Mouse (Mus musculus): ENCODE measurements around the gene Myo3b. TPM values are rescaled to one million over a fixed set of nuclear protein-coding genes. Genes with fewer than 3 reads are reported as not detected.

The Myo3b gene
- total RNA-seq, 2 experiments from 2014 or later: not detected

DNA sequence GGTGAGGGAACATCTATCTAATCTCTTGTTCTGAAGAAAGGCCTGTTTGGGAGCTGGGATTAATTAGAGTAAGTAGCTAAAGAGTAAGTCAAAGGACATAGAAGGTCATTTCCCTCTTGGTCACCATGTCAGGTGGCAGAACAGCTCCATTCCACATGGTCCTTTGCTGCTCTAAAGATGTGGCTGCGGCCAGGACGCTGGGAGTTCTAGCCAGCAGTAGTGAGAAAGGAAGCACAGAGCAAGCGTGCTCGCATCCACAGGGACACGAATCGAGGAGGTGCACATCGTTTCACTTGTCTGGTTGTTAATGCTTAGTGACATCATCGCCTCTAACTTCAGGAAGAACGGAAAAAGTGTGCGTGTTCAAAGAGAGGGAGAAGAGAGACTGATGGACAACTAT, 212.3 kb downstream of the Myo3b start:
- ATAC-seq (replicated peaks; ENCODE audit: low FRiP score, low TSS enrichment, poor library complexity, severe bottlenecking): no peak

DNA sequence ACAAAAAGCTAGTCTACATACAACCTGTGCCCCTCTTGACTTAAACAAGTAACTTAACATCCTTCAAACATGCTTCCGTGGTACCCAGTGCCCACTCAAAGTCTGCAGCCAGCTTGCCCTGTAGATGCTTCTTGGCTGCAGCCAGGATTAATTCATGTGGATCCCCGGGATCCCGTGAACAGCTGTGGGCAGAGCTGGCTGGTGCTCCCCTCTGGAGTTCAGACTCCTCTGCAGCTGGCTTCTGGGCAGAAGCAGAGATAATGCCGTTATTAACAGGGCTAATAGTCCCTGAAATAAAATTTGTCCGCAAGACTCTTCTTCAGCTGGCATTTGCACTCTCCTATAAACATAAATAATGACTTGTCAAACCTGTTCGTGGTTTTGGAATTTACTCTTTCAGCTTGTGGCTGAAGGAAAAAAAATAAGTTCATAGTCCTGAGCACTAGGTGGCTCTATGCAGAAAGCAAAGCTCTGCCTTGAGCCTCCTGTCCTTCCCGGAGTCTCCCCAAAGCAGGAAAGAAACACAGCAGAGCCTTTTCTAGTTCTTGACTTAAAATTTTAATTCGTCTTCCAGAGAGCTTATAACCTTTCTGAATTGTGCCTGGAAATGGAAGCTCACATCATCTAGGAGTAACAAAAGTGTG, 220.6 kb downstream of the Myo3b start:
- no peak for ATAC-seq (replicated peaks; ENCODE audit: low FRiP score, low TSS enrichment, poor library complexity, severe bottlenecking)

DNA sequence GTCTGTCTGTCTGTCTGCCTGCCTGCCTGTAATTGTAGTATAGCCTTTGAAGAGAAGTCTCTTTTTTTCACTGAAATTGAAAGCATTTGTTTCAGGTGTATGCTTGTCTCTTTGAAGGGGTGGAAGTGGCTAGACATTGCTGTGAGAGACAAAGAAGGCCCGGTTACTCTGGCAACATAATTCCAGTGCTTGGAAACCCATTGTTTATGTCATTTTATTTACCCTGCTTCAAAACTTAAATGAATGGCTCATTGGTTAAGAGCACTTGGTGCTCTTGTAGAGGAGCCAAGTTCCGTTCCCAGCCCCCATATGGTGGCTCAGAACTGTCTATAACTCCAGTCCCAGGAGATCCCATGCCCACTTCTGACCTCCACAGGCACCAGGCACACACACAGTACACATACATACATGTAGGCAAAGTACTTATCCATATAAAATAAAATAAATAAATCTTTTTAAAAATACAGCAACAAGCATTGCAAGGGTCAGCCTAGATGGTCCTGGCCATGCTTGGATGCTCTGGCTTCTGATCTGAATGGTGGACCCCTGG, 221.8 kb downstream of the Myo3b start:
- ATAC-seq (replicated peaks; ENCODE audit: low FRiP score, low TSS enrichment, poor library complexity, severe bottlenecking): no peak

DNA sequence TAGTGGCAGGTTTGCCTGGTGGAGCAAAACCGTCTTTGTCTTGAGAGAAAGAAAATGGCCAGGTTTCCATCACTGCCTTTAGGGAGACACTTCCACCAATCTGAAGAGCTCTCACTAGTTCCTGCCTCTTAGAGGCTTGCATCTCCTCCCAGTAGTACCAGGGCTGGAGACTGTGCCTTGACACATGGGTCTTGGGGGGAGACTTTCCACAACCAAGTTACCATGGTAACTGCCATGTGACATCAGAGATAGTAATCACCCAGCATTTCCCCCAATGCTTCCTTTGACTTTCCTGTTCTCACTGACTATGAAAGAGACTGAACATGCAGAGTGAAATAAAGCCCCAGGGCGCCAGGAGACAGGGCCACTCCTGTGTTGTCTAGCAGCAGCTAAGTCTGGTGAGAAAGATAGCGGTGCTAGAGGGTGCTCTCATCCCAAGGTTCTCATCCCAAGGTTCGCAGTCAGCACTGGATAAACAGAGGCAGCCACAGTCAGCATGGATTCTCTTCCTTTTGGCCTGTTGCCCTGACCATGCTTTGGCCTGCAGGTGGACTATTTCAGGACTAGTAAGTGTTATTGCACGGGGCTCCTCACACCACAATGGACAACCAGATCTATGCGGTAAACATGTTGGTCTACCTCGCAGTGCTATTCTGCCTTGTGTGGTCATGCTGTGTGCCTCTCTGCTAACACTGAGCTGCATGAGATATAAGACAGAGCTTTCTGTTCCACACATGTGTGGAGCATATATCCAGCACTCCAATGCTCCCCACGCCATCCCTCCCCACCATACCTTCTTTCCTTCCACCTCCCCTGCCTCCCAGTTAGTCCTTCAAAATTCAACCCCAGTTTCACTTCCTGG, 223.0 kb downstream of the Myo3b start:
- no peak for ATAC-seq (replicated peaks; ENCODE audit: low FRiP score, low TSS enrichment, poor library complexity, severe bottlenecking)

DNA sequence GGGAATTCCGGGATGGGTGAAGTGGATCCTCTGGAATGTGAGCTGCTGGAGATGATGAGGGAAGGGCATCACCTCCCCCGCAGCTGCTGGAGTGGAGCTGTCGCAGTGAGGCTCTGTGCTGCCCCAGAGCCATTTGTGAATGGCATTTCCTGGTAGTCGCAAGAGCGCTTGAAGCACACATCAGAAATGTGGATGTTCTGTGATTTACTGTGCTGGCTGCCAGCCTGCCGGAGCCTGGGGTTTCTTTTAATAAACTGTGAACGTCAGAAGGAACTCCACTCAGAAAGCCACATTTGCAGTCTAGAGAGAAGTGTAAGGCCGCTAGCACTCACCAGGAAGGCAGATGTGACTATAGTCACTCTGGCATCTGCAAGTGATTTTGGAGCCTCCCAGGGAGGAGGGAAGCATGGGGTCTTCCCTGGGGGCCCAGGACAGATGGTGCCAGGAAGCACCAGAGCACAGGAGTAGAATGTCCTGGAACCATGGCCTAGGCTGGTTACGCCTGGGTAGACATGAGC, 223.7 kb downstream of the Myo3b start:
- no peak for ATAC-seq (replicated peaks; ENCODE audit: low FRiP score, low TSS enrichment, poor library complexity, severe bottlenecking)

DNA sequence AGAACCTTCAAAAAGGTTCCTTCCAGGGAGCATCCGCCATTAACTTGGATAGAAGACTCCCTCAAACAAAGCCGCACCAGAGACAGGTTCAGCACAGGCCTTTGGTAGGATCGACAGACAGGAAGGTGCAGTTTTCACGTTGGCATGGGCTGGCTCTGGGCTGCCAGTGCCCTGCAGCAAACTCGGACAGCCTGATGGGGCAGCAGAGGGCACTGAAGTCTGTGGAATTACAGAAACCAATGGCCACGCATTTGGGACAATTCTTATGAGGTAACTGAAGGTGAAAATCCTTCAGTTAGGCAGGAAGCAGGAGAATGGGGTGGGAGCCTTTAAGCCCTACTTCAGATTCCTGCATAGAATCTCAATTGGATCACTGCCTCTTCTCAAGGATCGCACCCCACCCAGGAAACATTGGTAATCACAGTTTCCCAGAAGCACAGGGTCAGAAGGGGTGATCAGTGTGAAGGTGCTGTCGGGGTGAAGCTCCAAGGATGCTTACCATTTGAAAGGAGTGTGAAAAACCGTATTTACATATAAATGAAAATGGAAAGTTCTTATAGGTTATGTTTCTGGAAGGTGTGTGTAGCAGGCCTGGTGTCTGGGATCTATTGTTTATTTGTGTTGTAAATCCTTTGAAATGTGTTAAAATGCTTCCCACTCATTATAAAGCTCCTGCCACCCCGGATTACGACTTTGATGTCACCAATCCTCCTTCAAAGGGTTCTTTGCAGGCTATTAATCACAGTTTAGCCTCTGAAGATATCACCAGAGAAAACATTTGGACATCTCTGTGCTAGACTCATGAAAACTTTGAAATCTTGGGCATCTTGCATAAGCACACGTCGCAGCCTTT, 239.7 kb downstream of the Myo3b start:
- ATAC-seq (replicated peaks; ENCODE audit: low FRiP score, low TSS enrichment, poor library complexity, severe bottlenecking): no peak

DNA sequence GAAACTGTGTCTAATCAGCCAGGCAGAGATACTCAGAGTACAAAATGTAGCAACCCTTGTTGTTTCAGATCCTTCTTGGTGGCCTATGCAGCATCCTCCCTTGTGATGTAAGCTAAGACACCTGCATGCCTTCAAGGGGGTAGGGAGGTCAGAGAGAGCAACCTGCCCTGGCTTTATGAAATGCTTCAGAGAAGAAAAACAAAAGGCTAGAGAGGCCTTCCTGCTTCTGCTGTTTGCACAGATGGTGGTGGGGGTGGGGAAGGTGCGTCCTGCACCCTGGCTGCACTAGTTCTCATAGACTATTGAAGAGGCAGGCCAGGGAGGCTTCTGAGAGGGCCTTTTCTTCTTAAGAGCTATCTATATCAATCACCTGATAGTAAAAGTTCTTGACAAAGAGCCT, 245.2 kb downstream of the Myo3b start:
- no peak for ATAC-seq (replicated peaks; ENCODE audit: low FRiP score, low TSS enrichment, poor library complexity, severe bottlenecking)

DNA sequence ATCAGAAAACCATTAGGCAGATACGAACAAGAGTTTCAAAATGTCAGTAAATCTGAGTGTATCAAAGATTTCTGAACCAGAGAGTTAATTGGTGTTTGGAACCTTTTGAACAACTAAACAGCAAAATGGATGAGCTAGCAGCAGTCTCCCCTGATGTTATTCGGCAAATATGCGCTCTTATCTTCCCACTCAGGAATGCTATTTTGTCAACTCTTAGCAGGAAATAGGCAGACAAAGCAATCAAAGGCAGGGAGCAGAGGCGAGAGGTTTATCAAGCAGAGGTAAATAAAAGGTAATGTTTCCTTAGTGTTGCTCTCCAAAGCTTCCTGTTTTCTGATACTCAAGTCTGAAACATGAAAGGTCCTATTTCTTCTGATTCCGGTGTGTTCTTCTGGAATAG, 252.1 kb downstream of the Myo3b start:
- no peak for ATAC-seq (replicated peaks; ENCODE audit: low FRiP score, low TSS enrichment, poor library complexity, severe bottlenecking)

DNA sequence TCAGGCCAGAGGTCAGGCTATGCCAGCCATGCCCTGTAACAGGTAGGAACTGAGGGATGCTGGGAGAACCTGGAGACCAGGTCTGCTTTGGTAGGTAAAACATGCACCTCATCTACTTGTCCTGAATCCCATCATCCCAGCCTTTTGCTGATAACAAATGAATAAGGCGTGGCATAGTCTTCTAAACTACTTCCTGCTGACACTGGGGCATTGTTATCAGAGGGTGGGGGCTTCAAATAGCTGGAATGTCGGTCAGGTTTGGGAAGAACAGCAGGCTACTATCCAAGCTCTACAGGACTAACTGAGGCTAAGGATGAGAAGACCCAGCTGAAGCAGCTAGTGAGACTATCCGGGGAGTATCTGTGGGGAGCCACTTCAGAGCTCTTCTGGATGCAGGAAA, 253.8 kb downstream of the Myo3b start:
- no peak for ATAC-seq (replicated peaks; ENCODE audit: low FRiP score, low TSS enrichment, poor library complexity, severe bottlenecking)

DNA sequence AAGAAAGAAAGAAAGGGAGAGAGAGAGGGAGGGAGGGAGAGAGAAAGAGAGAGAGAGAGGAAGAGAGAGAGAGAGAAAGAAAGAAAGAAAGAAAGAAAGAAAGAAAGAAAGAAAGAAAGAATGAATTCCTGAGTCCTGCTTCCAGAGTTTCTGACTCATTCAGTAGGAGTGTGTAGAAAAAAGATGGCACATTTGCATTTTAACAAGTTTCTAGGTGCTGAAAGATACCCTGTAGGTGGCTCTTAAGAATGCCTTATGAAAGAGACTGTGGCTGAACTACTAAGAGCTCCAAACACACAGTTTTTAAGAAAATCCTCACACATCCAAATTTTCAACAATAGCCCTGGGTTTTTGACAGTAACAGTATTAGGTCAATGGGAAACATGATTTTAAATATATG, 264.0 kb downstream of the Myo3b start:
- no peak for ATAC-seq (replicated peaks; ENCODE audit: low FRiP score, low TSS enrichment, poor library complexity, severe bottlenecking)

DNA sequence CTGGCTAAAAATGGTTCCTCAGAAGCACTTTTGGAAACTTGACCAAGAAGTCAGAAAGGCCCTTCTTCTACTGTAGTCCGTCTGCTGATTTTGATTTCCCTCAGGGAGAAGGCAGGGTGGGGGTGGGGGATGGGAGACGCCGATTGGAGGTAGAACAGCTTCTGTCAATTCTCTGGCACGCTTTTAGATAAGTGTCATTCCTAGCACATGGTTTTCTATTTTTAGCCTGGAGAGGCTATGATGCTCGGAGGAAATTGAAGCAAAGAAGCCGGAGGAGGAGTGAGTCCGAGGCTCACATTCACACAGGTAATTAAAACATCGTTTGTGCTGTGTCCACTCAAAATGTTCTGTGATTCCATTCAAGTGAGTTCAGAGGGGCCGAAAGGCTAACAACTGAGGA, 276.2 kb downstream of the Myo3b start:
- ATAC-seq (replicated peaks; ENCODE audit: low FRiP score, low TSS enrichment, poor library complexity, severe bottlenecking): no peak

DNA sequence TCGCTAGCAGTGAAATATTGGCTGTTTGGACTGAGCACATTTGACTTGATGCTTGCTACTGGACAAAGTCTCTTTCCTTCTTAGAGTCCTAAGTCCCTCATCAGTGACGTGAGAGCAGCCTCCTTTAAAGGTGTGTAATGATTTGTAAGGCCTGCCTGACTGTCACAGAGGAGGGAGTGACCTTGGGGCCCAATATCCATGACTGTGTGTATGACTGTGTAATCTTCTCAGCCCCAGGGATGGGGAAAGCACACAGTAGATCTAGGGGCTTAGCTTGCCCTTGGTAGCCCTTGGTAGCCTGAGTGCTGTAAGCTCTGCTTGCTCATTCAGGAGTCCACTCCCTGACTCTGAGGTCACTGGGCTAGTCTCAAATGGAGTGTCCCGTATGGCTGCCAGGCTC, 276.8 kb downstream of the Myo3b start:
- ATAC-seq (replicated peaks; ENCODE audit: low FRiP score, low TSS enrichment, poor library complexity, severe bottlenecking): no peak

DNA sequence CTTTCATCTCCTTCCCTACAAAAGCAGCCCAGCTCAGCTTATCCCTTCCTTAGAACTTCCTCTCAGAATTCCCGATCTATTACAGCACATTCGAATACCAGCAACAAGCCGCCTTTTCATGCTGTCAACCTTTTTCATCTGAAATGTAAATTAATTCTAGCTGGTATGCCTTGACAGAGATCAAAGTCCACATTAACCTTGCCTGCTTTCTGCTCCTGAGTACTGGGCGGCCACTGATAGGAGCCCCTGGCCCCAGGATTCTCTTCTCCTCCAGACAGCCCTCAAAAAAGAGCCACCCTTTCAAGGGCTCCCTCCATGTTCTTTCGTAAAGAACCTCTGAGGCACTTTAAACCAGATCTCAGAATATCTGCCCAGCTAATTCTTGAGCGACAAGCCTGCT, 278.9 kb downstream of the Myo3b start:
- ATAC-seq (replicated peaks; ENCODE audit: low FRiP score, low TSS enrichment, poor library complexity, severe bottlenecking): no peak

DNA sequence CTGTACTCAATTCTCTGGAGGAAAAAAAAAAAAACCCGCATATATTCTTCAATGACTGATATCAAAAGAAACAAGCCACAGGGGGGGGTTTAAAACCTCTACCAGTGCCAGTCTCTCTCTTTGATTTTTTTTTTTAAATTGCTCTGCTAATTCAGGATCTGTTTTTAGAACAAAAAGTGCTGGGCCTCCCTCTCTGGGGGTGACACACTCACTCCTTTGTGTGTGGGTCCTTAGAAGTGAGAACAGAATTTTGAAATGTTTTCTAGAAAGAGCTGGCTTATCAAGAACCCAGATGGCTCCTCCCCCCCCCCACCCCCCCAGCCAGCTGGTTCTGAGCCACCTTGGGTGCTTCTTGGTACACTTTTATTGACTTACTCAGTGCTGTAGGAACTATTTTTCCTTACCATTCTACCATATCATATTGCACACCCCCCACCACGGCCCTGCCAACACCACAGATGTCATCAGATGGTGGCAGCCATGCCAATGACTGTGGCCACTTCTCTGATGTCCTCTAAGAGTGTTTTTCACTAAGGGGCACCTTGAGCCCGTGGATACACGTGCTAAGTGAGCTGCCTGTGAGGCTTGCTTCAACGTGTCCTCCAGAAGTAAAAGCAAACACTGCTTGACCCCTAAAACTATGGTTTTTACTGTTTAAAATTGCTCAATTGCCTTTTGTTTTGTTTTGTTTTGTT, 280.1 kb downstream of the Myo3b start:
- no peak for ATAC-seq (replicated peaks; ENCODE audit: low FRiP score, low TSS enrichment, poor library complexity, severe bottlenecking)

DNA sequence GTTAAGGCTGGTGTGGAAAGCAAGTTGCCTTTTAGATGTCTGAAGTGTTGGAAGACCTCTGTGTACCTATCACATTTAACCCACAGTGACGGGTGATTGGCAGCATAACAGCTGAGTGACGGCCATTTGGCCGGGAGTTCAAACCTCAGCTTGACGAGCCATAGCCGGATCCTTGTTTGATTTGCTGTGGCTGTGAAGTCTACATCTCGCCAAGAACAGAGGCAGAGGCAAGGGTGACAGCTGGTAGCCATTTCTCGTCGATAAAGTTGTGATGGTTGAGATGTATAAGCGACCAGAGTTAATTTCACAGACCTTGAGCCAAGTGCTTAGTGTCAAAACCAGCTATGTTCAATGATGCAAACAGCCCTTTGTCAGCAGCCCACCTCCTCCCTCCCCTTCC, 283.8 kb downstream of the Myo3b start:
- ATAC-seq (replicated peaks; ENCODE audit: low FRiP score, low TSS enrichment, poor library complexity, severe bottlenecking): no peak

DNA sequence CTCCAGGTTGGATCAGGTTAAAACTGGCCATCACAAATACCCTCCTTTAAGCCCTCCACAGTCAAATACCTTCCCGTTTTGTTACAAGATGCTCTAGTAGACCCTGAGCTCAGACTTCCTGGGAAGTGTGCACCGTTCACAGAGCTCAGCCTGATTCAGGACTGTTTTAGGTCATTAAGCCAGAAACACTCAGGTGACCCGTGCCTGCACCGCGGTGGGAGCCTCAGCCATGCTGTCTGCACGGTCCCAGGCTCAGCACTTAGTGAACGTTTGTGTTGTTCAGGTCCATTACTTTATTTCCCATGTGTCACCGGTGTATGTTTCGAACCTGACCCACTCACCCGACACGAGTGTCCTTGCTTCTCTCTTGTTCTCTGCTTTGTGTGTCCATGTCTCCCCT, 288.7 kb downstream of the Myo3b start:
- no peak for ATAC-seq (replicated peaks; ENCODE audit: low FRiP score, low TSS enrichment, poor library complexity, severe bottlenecking)

DNA sequence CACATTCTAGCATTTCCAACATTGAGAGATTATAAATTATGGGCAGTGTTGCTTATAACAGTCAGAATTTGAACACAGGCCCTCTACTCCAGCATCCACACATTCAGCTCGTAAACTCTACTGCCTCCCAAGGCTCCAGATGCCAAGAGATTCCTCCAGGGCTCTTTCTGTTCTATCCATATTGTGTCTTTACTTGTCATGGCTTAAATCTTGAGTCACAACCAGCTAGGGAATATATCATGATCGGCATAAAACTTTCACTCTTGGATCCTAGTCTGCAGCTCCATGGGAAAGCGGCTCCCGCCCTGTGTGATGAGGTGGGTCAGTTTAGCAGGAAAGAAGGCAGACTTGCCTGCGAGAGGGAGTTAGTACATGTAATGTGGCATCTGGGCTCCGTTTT, 294.0 kb downstream of the Myo3b start:
- ATAC-seq (replicated peaks; ENCODE audit: low FRiP score, low TSS enrichment, poor library complexity, severe bottlenecking): no peak

DNA sequence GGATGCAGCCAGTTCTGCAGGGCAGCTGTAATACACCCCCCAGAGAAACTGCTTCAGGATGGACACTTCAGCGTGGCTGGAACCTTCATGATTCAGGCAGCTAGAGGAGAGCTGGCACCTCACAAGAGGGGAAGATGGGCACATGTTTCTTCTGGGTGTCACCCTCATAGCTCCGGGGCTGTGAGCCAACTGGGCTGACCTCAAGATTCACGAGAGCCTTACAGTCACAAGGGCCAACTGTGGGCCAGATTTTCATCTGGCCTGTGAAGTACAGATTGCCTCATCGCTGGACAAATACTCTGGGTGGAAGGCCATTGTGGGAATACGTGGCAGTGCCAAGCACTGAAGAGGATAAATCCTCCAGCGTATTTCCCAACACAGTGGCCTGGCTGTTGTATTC, 294.6 kb downstream of the Myo3b start:
- no peak for ATAC-seq (replicated peaks; ENCODE audit: low FRiP score, low TSS enrichment, poor library complexity, severe bottlenecking)

DNA sequence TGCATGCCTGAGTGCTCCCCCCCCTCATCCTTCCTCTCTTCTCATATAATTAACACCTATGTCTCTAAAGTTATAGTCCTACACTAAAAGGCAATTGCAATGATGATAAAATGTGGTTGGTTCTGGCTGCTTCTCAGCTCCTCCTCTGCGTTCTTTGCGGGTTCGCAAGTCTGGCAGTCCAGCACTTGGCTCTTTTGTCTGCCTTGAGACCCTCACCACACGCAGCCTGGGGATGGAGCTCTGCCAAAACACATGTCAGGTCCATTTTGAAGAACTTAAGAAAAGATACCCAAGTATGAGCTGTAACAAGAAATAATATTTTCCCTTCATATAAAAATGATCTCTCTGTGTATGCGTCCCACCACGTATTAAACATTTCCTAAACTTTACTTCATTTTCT, 297.6 kb downstream of the Myo3b start:
- ATAC-seq (replicated peaks; ENCODE audit: low FRiP score, low TSS enrichment, poor library complexity, severe bottlenecking): no peak

All from megakaryocyte-erythroid progenitor cell, adult 5-6 weeks (primary cell).